Mouse (Mus musculus) ES-E14 (cell line): ENCODE results near the gene Plekha3. TPM values are rescaled to one million over a fixed set of nuclear protein-coding genes. Genes with fewer than 3 reads are reported as not detected.

ENCODE experiments used
- DNase-seq: peaks from one replicate; pipeline ENCODE4 v3.0.0-alpha.2; 2013; ENCODE audit warnings: low read depth, low spot score
- H3K27ac ChIP-seq: 2 replicates; pipeline ENCODE4 v1.5.1; 2012; ENCODE audit warnings: low read depth, mild to moderate bottlenecking, low read length, moderate library complexity, mixed read lengths; ENCODE audit not compliant: poor library complexity, insufficient read depth, severe bottlenecking
- H3K36me3 ChIP-seq: 2 replicates; pipeline ENCODE4 v1.6.1; 2012; ENCODE audit warnings: mild to moderate bottlenecking, low read length, moderate library complexity, mixed read lengths; ENCODE audit not compliant: control insufficient read depth, poor library complexity, insufficient read depth, severe bottlenecking
- H3K4me1 ChIP-seq, 2 experiments: fragments of 150-350 bp in 1 of 2; sonication (generic) in 1 of 2; 2 replicates each; pipeline ENCODE4 v1.6.1; 2012; ENCODE audit warnings: low read length in 2 of 2, mild to moderate bottlenecking in 1 of 2, mixed read lengths in 1 of 2; ENCODE audit not compliant: control insufficient read depth in 2 of 2, insufficient read depth in 2 of 2, poor library complexity in 1 of 2
- H3K4me3 ChIP-seq, 2 experiments: fragments of 150-350 bp in 1 of 2; sonication (generic) in 1 of 2; 2 replicates each; pipeline ENCODE4 v1.5.1; 2012; ENCODE audit warnings: low read length in 2 of 2, low read depth in 1 of 2, mild to moderate bottlenecking in 1 of 2, mixed read lengths in 1 of 2; ENCODE audit not compliant: insufficient read depth in 1 of 2, poor library complexity in 1 of 2, severe bottlenecking in 1 of 2
- H3K9ac ChIP-seq: 2 replicates; pipeline ENCODE4 v1.6.1; 2012; ENCODE audit warnings: low read depth, mild to moderate bottlenecking, low read length, mixed read lengths; ENCODE audit not compliant: poor library complexity, insufficient read depth, severe bottlenecking
- H3K9me3 ChIP-seq: fragments of 150-350 bp; sonication (generic); 2 replicates; pipeline ENCODE4 v1.6.1; 2012; ENCODE audit warnings: low read depth, mild to moderate bottlenecking, low read length; ENCODE audit not compliant: control insufficient read depth, insufficient read depth
- CHD2 ChIP-seq: IDR thresholded peaks from 2 replicates; pipeline ENCODE4 v1.6.1; 2014; ENCODE audit warnings: mild to moderate bottlenecking, low read depth, low read length, inconsistent platforms
- HCFC1 ChIP-seq: IDR thresholded peaks from 2 replicates; pipeline ENCODE4 v1.6.1; 2012; ENCODE audit warnings: low read length, inconsistent platforms, borderline replicate concordance; ENCODE audit not compliant: insufficient read depth
- MAFK ChIP-seq: IDR thresholded peaks from 2 replicates; pipeline ENCODE4 v1.6.1; 2014; ENCODE audit warnings: mild to moderate bottlenecking, low read depth, low read length, inconsistent platforms; ENCODE audit not compliant: insufficient read depth
- ZC3H11A ChIP-seq: IDR thresholded peaks from 2 replicates; pipeline ENCODE4 v1.6.1; 2012; ENCODE audit warnings: low read depth, mild to moderate bottlenecking, inconsistent platforms, low read length, borderline replicate concordance
- ZNF384 ChIP-seq: IDR thresholded peaks from 2 replicates; pipeline ENCODE4 v1.6.1; 2012; ENCODE audit warnings: low read depth, low read length, inconsistent platforms
- in situ Hi-C, 2 experiments: fragments of 600-800 bp; cut with MboI; formaldehyde crosslinking; loops; one replicate each; pipeline ENCODE4 v1.15.1; 2025; ENCODE audit warnings: low sequenced_read_pairs in 2 of 2, inconsistent platforms in 1 of 2; ENCODE audit not compliant: unreplicated experiment in 2 of 2
- total RNA-seq: library from RNA; depleted of rRNA; stranded (reverse); fragments of 300-350 nt; gene quantifications from 2 replicates; pipeline ENCODE4 v1.2.3, GENCODE M21; 2012; rRNA removed

The Plekha3 gene
- 15.2 and 18.8 TPM in 2 replicates for total RNA-seq

- TF ChIP-seq CHD2 = no peak
- peak; percentile 66; the same call in 1 of the 2 replicates for TF ChIP-seq HCFC1
- TF ChIP-seq ZC3H11A = no peak
- no peak for TF ChIP-seq ZNF384
- TF ChIP-seq MAFK = no peak
- H3K9ac ChIP-seq = peak within 1 kb of the TSS; percentile 91
- in situ Hi-C loops = no loop called here
- peak; percentile 38 for DNase-seq
- 0 out of 4 replicates have a peak, but pooled peaks cover 3% of the 10 kb centered on the region in 2 experiments for H3K4me1 ChIP-seq
- H3K36me3 ChIP-seq = peaks cover 5% of the 10 kb centered on the region; the same call in 1 of the 2 replicates
- H3K27ac ChIP-seq = no peak within 1 kb of the TSS; the same call in 1 of the 2 replicates
- H3K4me3 ChIP-seq = peak within 1 kb of the TSS; percentile 89 to 96
- no peaks in the 10 kb centered on the region for H3K9me3 ChIP-seq
Measured at GRCm38 (mm10) chr2:76674725-76675427, at the start of gene Plekha3. Gene Plekha3 (plus strand): TSS chr2:76675281.

GRCm38 (mm10) chr2:76630293-76630692, 44.8 kb upstream of the Plekha3 start:
- no peak overlapping the region for H3K9ac ChIP-seq
- no peak overlapping the region for H3K4me3 ChIP-seq
- no peaks in the 10 kb centered on the region for H3K36me3 ChIP-seq
- H3K9me3 ChIP-seq = no peaks in the 10 kb centered on the region
- H3K4me1 ChIP-seq = no peaks in the 10 kb centered on the region
- in situ Hi-C loops = no loop called here
- DNase-seq = no peak
- no peak overlapping the region for H3K27ac ChIP-seq
- TF ChIP-seq ZC3H11A (no peak), ZNF384 (no peak), MAFK (no peak), HCFC1 (no peak), CHD2 (no peak)

DNA sequence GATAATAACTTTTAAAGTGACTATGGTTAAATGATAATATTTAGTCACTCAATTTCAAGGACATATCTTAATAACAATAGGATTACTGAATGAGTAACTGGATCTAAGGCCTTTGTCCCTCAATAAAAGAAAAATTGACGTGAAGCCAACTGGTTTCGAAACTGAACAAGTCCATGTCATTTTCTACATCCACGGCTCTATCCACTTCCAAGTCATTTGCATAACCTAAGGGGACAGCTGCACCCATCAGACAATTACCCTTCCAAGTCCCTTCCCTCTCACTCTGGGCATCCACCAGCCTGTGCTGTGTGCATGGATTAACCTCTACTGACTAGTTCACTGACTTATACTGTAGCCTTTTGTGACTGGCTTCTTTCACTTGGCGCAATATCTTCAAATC, 43.5 kb upstream of the Plekha3 start:
- Histone ChIP-seq H3K27ac (no peak overlapping the region), H3K9ac (no peak overlapping the region), H3K4me1 (no peaks in the 10 kb centered on the region), H3K9me3 (no peaks in the 10 kb centered on the region), H3K4me3 (no peak overlapping the region), H3K36me3 (no peaks in the 10 kb centered on the region)
- DNase-seq = no peak
- TF ChIP-seq MAFK = no peak
- TF ChIP-seq HCFC1 = no peak
- TF ChIP-seq ZNF384 = no peak
- no peak for TF ChIP-seq ZC3H11A
- TF ChIP-seq CHD2 = no peak
- in situ Hi-C loops = no loop called here

DNA sequence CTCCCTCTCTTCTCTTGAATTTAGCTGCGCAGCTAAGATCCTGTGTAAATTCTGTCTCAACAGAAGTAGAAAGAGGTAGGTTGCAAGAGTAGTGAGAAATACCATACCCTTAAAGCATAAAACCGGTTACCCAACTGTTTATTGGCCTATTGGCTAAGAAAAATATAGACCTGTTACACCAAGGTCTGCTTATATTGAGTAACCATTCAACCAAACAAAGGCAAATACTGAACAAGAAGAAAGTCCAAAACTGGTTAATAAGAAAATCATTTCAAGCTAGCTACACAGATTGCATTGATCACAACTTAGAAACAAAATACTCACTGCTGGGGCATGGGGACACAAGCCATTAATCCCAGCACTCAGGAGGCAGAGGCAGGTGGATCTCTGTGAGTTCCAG, 35.4 kb upstream of the Plekha3 start:
- H3K4me3 ChIP-seq = no peak overlapping the region
- TF ChIP-seq HCFC1 = no peak
- H3K9ac ChIP-seq = no peak overlapping the region
- no peaks in the 10 kb centered on the region for H3K9me3 ChIP-seq
- no peak for DNase-seq
- no peaks in the 10 kb centered on the region for H3K4me1 ChIP-seq
- H3K27ac ChIP-seq = no peak overlapping the region
- in situ Hi-C loops = no loop called here
- no peaks in the 10 kb centered on the region for H3K36me3 ChIP-seq
